ENCODE assay signal across 8 mouse cellular contexts in the genomic region with DNA sequence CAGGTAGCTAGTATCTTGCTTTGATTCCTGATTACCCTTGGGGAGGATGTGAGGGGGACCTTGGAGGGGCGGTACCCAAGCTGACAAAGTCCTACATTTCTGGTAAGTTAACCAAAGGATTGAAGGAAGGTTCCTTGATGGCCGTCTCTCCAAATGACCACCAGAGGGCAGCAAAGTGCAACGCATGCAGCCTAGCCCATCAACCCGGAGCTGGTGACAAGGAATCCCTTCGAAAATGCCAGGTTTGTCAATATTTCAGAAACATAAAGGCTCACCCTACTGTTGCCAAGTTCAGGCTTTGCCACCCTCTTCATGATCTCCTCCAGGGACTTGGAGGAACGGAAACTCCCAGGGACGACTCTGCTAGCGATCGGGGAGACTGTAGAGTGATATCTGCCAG. TPM values are rescaled to one million over a fixed set of nuclear protein-coding genes. Genes with fewer than 3 reads are reported as not detected.
A peak's percentile ranks its signal among the peaks of the same experiment; 100 is the strongest.
DNase-seq lines count a peak whose midpoint lies in the region; ATAC-seq and TF ChIP-seq lines count a peak whose summit lies in the region.

No protein-coding gene starts in this region.

- TF ChIP-seq CTCF in midbrain, postnatal 0 days (IDR thresholded peaks at IDR 0.05) = peak; percentile 99

- peak; percentile 37 to 43 for DNase-seq in urinary bladder, adult 18-20 months (ENCODE audit: low spot score in 2 of 2)
- DNase-seq in urinary bladder, postnatal 10 days (ENCODE audit: low spot score) = no peak
- peak; percentile 89 for DNase-seq in embryo, embryonic 10.5 days (ENCODE audit: low spot score)
- DNase-seq in gastrocnemius, postnatal 4 days (ENCODE audit: low spot score in 2 of 2) = peak; percentile 56 to 69
- peak; percentile 90 for DNase-seq in intestine, embryonic 14.5 days (ENCODE audit: low spot score)
- peak; percentile 89 for DNase-seq in limb, embryonic 10.5 days (ENCODE audit: low spot score)
- peak; percentile 89 for DNase-seq in midbrain, postnatal 0 days (ENCODE audit: low spot score)
- peak; percentile 50 to 75 for DNase-seq in spleen, postnatal 10 days (ENCODE audit: low spot score in 2 of 2)

- H3K27ac ChIP-seq in intestine, embryonic 14.5 days (ENCODE audit: low read depth) = no peak overlapping the region
- no peak overlapping the region for H3K27ac ChIP-seq in limb, embryonic 10.5 days
- H3K27ac ChIP-seq in midbrain, postnatal 0 days (ENCODE audit: low read depth, low read length) = no peak overlapping the region

- H3K4me1 ChIP-seq in intestine, embryonic 14.5 days (replicated peaks; ENCODE audit: control insufficient read depth, insufficient read depth, low read length) = no peaks in the 10 kb centered on the region
- no peaks in the 10 kb centered on the region for H3K4me1 ChIP-seq in limb, embryonic 10.5 days
- no peaks in the 10 kb centered on the region for H3K4me1 ChIP-seq in midbrain, postnatal 0 days (ENCODE audit: insufficient read depth, low read length)

- ATAC-seq in intestine, embryonic 14.5 days (replicated peaks; ENCODE audit: low FRiP score, low TSS enrichment, low read depth) = no peak
- ATAC-seq in midbrain, postnatal 0 days (ENCODE audit: low FRiP score) = no peak

- no peak overlapping the region for H3K9ac ChIP-seq in intestine, embryonic 14.5 days (ENCODE audit: low read length)
- no peak overlapping the region for H3K9ac ChIP-seq in midbrain, postnatal 0 days (replicated peaks; ENCODE audit: low read length, poor library complexity, severe bottlenecking)

- H3K4me2 ChIP-seq in intestine, embryonic 14.5 days (ENCODE audit: low read length) = peak overlapping the region; percentile 33
- no peak overlapping the region; the same call in 1 of the 2 replicates for H3K4me2 ChIP-seq in midbrain, postnatal 0 days (ENCODE audit: low read depth, low read length, poor library complexity, severe bottlenecking)

- no peaks in the 10 kb centered on the region for H3K27me3 ChIP-seq in intestine, embryonic 14.5 days (replicated peaks; ENCODE audit: control insufficient read depth, insufficient read depth, low read length)
- H3K27me3 ChIP-seq in limb, embryonic 10.5 days (ENCODE audit: low read depth, poor library complexity, severe bottlenecking) = peaks cover 37% of the 10 kb centered on the region
- no peaks in the 10 kb centered on the region for H3K27me3 ChIP-seq in midbrain, postnatal 0 days (ENCODE audit: insufficient read depth, low read length)

- WGBS in intestine, embryonic 14.5 days = 17% methylated on average over 9 of the region's 9 CpGs
- WGBS in limb, embryonic 10.5 days = 29% methylated on average over 9 of the region's 9 CpGs
- WGBS in midbrain, postnatal 0 days = 17% methylated on average over 9 of the region's 9 CpGs

- H3K36me3 ChIP-seq in intestine, embryonic 14.5 days (ENCODE audit: control insufficient read depth, insufficient read depth, low read length) = no peaks in the 10 kb centered on the region
- no peaks in the 10 kb centered on the region for H3K36me3 ChIP-seq in limb, embryonic 10.5 days
- H3K36me3 ChIP-seq in midbrain, postnatal 0 days (ENCODE audit: insufficient read depth, low read length) = no peaks in the 10 kb centered on the region; the same call in 1 of the 2 replicates

- no peaks in the 10 kb centered on the region for H3K9me3 ChIP-seq in intestine, embryonic 14.5 days (ENCODE audit: control insufficient read depth, low read length)
- no peaks in the 10 kb centered on the region for H3K9me3 ChIP-seq in limb, embryonic 10.5 days (replicated peaks)
- no peaks in the 10 kb centered on the region for H3K9me3 ChIP-seq in midbrain, postnatal 0 days (ENCODE audit: low read length)

- no peak overlapping the region for H3K4me3 ChIP-seq in intestine, embryonic 14.5 days (ENCODE audit: low read depth, low read length)
- H3K4me3 ChIP-seq in limb, embryonic 10.5 days = no peak overlapping the region
- H3K4me3 ChIP-seq in midbrain, postnatal 0 days (ENCODE audit: low read depth, low read length) = no peak overlapping the region

RNA-seq across cellular contexts. Expression of a gene that starts 10.5 kb away (rescaled TPM):
- 10 to 100 TPM; 27.8 to 28.0 TPM for total RNA-seq in gastrocnemius, postnatal 4 days (2021)
- polyA plus RNA-seq in intestine, embryonic 14.5 days (2014; fragmentation: Nextera tagmentation; extraction: Ambion mirVana) = 9.4 and 10.0 TPM in 2 replicates
- polyA plus RNA-seq in limb, embryonic 10.5 days (2016; fragmentation: Nextera tagmentation; extraction: Ambion mirVana) = 2.0 and 3.3 TPM in 2 replicates
- 43.4 and 58.1 TPM in 2 replicates for total RNA-seq in midbrain, postnatal 0 days (2014; rRNA removed)
- 100 and 115 TPM in 2 replicates for polyA plus RNA-seq in midbrain, postnatal 0 days (2015; fragmentation: Nextera tagmentation; extraction: Ambion mirVana)

RNA-seq across cellular contexts. Expression of a gene that starts 15.9 kb away (rescaled TPM):
- not detected for total RNA-seq in gastrocnemius, postnatal 4 days (2021)
- not detected in 2 replicates for polyA plus RNA-seq in intestine, embryonic 14.5 days (2014; fragmentation: Nextera tagmentation; extraction: Ambion mirVana)
- polyA plus RNA-seq in limb, embryonic 10.5 days (2016; fragmentation: Nextera tagmentation; extraction: Ambion mirVana) = not detected in 2 replicates
- not detected in 2 replicates for total RNA-seq in midbrain, postnatal 0 days (2014; rRNA removed)
- polyA plus RNA-seq in midbrain, postnatal 0 days (2015; fragmentation: Nextera tagmentation; extraction: Ambion mirVana) = not detected in 2 replicates

RNA-seq across cellular contexts. Expression of a gene that starts 33.3 kb away (rescaled TPM):
- total RNA-seq in gastrocnemius, postnatal 4 days (2021) = under 1 TPM in 1 of 2 experiments, not detected in 1; 0.20 TPM
- polyA plus RNA-seq in intestine, embryonic 14.5 days (2014; fragmentation: Nextera tagmentation; extraction: Ambion mirVana) = 0.18 and 0.43 TPM in 2 replicates
- polyA plus RNA-seq in limb, embryonic 10.5 days (2016; fragmentation: Nextera tagmentation; extraction: Ambion mirVana) = not detected in 2 replicates
- total RNA-seq in midbrain, postnatal 0 days (2014; rRNA removed) = 84.6 and 90.6 TPM in 2 replicates
- polyA plus RNA-seq in midbrain, postnatal 0 days (2015; fragmentation: Nextera tagmentation; extraction: Ambion mirVana) = 213 and 233 TPM in 2 replicates

RNA-seq across cellular contexts. Expression of a gene that starts 50.0 kb away (rescaled TPM):
- total RNA-seq in gastrocnemius, postnatal 4 days (2021) = under 1 TPM; 0.76 to 0.78 TPM
- 0.60 and 0.81 TPM in 2 replicates for polyA plus RNA-seq in intestine, embryonic 14.5 days (2014; fragmentation: Nextera tagmentation; extraction: Ambion mirVana)
- polyA plus RNA-seq in limb, embryonic 10.5 days (2016; fragmentation: Nextera tagmentation; extraction: Ambion mirVana) = 0.24 and 0.54 TPM in 2 replicates
- total RNA-seq in midbrain, postnatal 0 days (2014; rRNA removed) = 167 and 170 TPM in 2 replicates
- polyA plus RNA-seq in midbrain, postnatal 0 days (2015; fragmentation: Nextera tagmentation; extraction: Ambion mirVana) = 21.7 and 23.0 TPM in 2 replicates

Comparison
In these comparisons a context has a peak if more than half of its experiments do, and no peak if none do; other contexts are left out.
1. RNA of a gene that starts 33.3 kb away (polyA plus RNA-seq): 213 to 233 TPM in midbrain, postnatal 0 days; 0.18 to 0.43 TPM in intestine, embryonic 14.5 days and not detected in limb, embryonic 10.5 days; every median in the first group is over 100 times any median in the second.